Mouse (Mus musculus) liver, embryonic 14.5 days (tissue): ENCODE results near the gene Zmiz1. TPM values are rescaled to one million over a fixed set of nuclear protein-coding genes. Genes with fewer than 3 reads are reported as not detected.

Source experiments
- ATAC-seq: fragments of 200-750 bp; cut with Nextera tagmentation; 2 replicates; pipeline ENCODE4 v1.8.0; 2017; ENCODE audit warnings: moderate number of reproducible peaks, mild to moderate bottlenecking, moderate library complexity; ENCODE audit not compliant: insufficient read depth
- DNase-seq, 3 experiments: peaks; one replicate each; pipeline ENCODE4 v3.0.0-alpha.2; 2012 to 2013; ENCODE audit warnings: low read depth in 3 of 3, low spot score in 3 of 3
- H3K27ac ChIP-seq: fragments of 300-500 bp; sonication (generic); 2 replicates; pipeline ENCODE4 v1.5.1; 2014; ENCODE audit warnings: moderate library complexity, mild to moderate bottlenecking, control low read depth, inconsistent platforms
- H3K27me3 ChIP-seq: fragments of 300-500 bp; sonication (generic); 2 replicates; pipeline ENCODE4 v1.6.1; 2014; ENCODE audit warnings: mild to moderate bottlenecking, low read length, moderate library complexity; ENCODE audit not compliant: control insufficient read depth, insufficient read depth
- H3K36me3 ChIP-seq: fragments of 300-500 bp; sonication (generic); replicated peaks from 2 replicates; pipeline ENCODE4 v1.6.1; 2014; ENCODE audit warnings: low read depth; ENCODE audit not compliant: control insufficient read depth, insufficient read depth
- H3K4me1 ChIP-seq, 2 experiments: fragments of 200-500 bp in 1 of 2; fragments of 300-500 bp in 1 of 2; sonication (generic) in 1 of 2; replicated peaks; 2 replicates each; pipeline ENCODE4 v1.6.1; 2012 to 2014; ENCODE audit warnings: antibody characterized with exemption in 1 of 2, inconsistent platforms in 1 of 2, low read length in 1 of 2; ENCODE audit not compliant: control insufficient read depth in 2 of 2, insufficient read depth in 2 of 2
- H3K4me2 ChIP-seq: fragments of 300-500 bp; sonication (generic); 2 replicates; pipeline ENCODE4 v1.6.1; 2014; ENCODE audit warnings: low read depth, mild to moderate bottlenecking, control low read depth, moderate library complexity
- H3K4me3 ChIP-seq, 2 experiments: fragments of 200-500 bp in 1 of 2; fragments of 300-500 bp in 1 of 2; sonication (generic) in 1 of 2; 2 replicates each; pipeline ENCODE4 v1.5.1; 2012 to 2014; ENCODE audit warnings: low read depth in 2 of 2, low read length in 2 of 2, mild to moderate bottlenecking in 2 of 2, control low read depth in 1 of 2, inconsistent platforms in 1 of 2, moderate library complexity in 1 of 2; ENCODE audit not compliant: insufficient read depth in 1 of 2
- H3K9ac ChIP-seq: fragments of 300-500 bp; sonication (generic); replicated peaks from 2 replicates; pipeline ENCODE4 v1.6.1; 2014; ENCODE audit warnings: mild to moderate bottlenecking, control low read depth, moderate library complexity
- H3K9me3 ChIP-seq: fragments of 300-500 bp; sonication (generic); 2 replicates; pipeline ENCODE4 v1.6.1; 2016; ENCODE audit warnings: low read length, mixed read lengths; ENCODE audit not compliant: control insufficient read depth
- CTCF ChIP-seq: IDR thresholded peaks from 2 replicates; pipeline ENCODE4 v1.5.1; 2016; ENCODE audit warnings: antibody characterized with exemption, low read depth, control low read depth
- EP300 ChIP-seq: IDR thresholded peaks from 2 replicates; pipeline ENCODE4 v1.6.1; 2016; ENCODE audit warnings: antibody characterized with exemption, low read depth
- WGBS: fragments of 180-500 bp; shearing (Covaris S2); extraction: QIAGEN DNeasy Blood & Tissue Kit; methylation state at CpG from one replicate; pipeline ENCODE4 v1.1.7; 2014; ENCODE audit not compliant: insufficient replicate concordance; 5-methylcytosine and 5-hydroxymethylcytosine counted together
- polyA plus RNA-seq, 2 experiments: library from polyadenylated mRNA; depleted of rRNA in 1 of 2; stranded (reverse) in 1 of 2; unstranded in 1 of 2; fragments of >200 nt; fragmentation: Nextera tagmentation in 1 of 2; extraction: Ambion mirVana in 1 of 2; gene quantifications; 2 replicates each; pipeline versions ENCODE4 v1.2.1 to v1.2.3; 2012 to 2014

Zmiz1 gene
- polyA plus RNA-seq, 2 experiments: 3.4 to 4.0 TPM

DNA sequence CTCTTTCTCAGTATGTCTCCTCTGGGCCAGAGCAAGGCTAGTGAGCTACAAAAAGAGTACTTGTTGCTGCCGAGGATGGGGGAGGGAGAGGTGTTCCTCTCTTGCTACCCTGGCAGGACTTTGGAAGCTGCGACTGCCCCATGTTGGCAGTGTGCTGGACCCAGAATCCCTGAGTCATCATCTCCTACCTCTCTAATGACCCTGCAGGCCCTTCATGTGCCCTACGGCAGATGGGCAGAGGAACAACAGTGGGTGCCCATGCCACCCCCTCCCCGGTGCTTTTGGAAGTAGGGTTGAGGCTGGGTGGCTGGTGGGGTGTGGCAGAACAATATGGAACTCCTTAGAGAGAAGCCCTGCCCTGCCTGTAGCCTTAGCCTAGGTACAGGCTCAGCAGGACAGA lies 61.6 kb downstream of the Zmiz1 start:
- Histone ChIP-seq H3K9me3 (no peaks in the 10 kb centered on the region), H3K9ac (no peak overlapping the region), H3K36me3 (no peaks in the 10 kb centered on the region), H3K27ac (peak overlapping the region; percentile 37), H3K4me2 (no peak overlapping the region), H3K4me3 (no peak overlapping the region), H3K27me3 (no peaks in the 10 kb centered on the region), H3K4me1 (peaks cover 74 to 84% of the 10 kb centered on the region in 2 experiments)
- TF ChIP-seq CTCF: no peak
- TF ChIP-seq EP300: no peak
- WGBS: 71% methylated on average over 4 of the region's 4 CpGs
- no peak for DNase-seq
- ATAC-seq: no peak

DNA sequence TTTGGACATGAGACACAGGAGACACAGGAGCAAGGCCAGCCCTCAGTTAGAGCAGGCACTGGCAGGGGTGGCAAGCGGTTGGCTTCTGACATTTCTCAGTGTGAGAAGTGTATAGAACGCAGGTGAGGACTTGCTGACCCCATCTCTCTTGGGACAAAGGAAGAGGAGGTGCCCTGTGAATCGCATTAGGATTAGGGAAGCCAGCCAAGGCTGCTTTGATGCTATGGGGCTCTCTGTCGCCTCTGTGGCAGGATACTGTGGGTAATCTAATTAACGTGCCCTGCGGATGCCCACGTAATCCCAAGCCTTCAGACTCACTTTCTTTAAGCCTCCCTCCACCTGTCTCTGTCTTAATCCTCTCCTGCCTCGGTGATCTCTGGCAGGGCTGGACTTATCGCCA lies 62.0 kb downstream of the Zmiz1 start:
- H3K9me3 ChIP-seq: no peaks in the 10 kb centered on the region
- WGBS: 61% methylated on average over 9 of the region's 9 CpGs
- ATAC-seq (no peak), DNase-seq (no peak)
- no peak overlapping the region for H3K4me2 ChIP-seq
- peak overlapping the region; percentile 37 for H3K27ac ChIP-seq
- TF ChIP-seq EP300: no peak
- TF ChIP-seq CTCF: no peak
- H3K27me3 ChIP-seq: no peaks in the 10 kb centered on the region
- H3K4me1 ChIP-seq: peaks cover 76 to 85% of the 10 kb centered on the region in 2 experiments
- no peak overlapping the region for H3K9ac ChIP-seq
- no peaks in the 10 kb centered on the region for H3K36me3 ChIP-seq
- no peak overlapping the region for H3K4me3 ChIP-seq

DNA sequence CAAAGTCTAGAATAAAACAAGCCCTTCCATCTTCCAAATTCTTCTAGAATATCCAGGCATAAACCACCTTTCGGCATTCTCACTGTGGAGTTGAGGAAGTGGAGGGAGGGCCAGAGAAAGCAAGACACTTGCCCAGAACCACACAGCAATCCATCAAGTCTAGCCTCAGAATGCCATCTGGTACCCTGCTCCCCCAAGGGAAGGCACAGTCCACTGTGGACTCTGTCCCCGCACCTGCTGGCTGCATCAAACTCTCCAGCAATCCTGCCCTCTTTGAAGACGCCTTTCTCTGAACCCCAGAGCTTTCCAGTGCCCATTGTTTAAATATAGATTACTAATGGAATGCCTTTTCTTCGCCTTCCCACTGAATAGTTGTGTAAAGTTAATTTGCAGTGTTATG lies 62.5 kb downstream of the Zmiz1 start:
- Histone ChIP-seq H3K9me3 (no peaks in the 10 kb centered on the region), H3K4me1 (peaks cover 71 to 85% of the 10 kb centered on the region in 2 experiments), H3K4me3 (no peak overlapping the region), H3K27ac (peak overlapping the region; percentile 31), H3K27me3 (no peaks in the 10 kb centered on the region), H3K4me2 (no peak overlapping the region), H3K36me3 (no peaks in the 10 kb centered on the region), H3K9ac (no peak overlapping the region)
- WGBS: 78% methylated on average over 4 of the region's 4 CpGs
- TF ChIP-seq CTCF: no peak
- TF ChIP-seq EP300: no peak
- DNase-seq: no peak
- ATAC-seq: no peak

DNA sequence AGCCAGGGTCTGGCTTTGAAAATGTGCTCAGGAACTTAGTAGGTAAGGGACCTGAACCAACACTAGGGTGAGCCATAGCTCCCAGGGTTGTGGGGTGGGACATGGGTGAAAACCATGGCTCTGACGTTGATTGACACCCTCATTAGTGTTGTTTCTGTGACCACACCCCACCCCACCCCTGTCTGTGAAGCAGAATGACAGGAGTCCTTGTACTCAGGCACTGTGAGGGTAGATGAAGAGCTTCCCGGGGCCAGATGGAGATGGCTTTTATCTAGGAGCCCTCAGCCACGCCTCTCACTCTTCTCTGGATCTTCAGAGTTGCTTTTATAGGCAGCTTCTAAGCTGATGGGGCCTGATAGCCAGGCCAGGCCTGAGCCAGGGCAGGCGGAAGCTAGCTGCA lies 63.4 kb downstream of the Zmiz1 start:
- peak overlapping the region; percentile 59 for H3K9ac ChIP-seq
- peak overlapping the region; percentile 85 for H3K27ac ChIP-seq
- peak; percentile 83 for ATAC-seq
- no peaks in the 10 kb centered on the region for H3K9me3 ChIP-seq
- no peaks in the 10 kb centered on the region for H3K36me3 ChIP-seq
- 6% methylated on average over 4 of the region's 4 CpGs for WGBS
- peak overlapping the region; percentile 36 for H3K4me2 ChIP-seq
- no peaks in the 10 kb centered on the region for H3K27me3 ChIP-seq
- H3K4me3 ChIP-seq: no peak overlapping the region
- DNase-seq: peak; percentile 82 to 88 (median 83)
- TF ChIP-seq CTCF (peak; percentile 52), EP300 (peak; percentile 71)
- peaks cover 70 to 85% of the 10 kb centered on the region in 2 experiments for H3K4me1 ChIP-seq

DNA sequence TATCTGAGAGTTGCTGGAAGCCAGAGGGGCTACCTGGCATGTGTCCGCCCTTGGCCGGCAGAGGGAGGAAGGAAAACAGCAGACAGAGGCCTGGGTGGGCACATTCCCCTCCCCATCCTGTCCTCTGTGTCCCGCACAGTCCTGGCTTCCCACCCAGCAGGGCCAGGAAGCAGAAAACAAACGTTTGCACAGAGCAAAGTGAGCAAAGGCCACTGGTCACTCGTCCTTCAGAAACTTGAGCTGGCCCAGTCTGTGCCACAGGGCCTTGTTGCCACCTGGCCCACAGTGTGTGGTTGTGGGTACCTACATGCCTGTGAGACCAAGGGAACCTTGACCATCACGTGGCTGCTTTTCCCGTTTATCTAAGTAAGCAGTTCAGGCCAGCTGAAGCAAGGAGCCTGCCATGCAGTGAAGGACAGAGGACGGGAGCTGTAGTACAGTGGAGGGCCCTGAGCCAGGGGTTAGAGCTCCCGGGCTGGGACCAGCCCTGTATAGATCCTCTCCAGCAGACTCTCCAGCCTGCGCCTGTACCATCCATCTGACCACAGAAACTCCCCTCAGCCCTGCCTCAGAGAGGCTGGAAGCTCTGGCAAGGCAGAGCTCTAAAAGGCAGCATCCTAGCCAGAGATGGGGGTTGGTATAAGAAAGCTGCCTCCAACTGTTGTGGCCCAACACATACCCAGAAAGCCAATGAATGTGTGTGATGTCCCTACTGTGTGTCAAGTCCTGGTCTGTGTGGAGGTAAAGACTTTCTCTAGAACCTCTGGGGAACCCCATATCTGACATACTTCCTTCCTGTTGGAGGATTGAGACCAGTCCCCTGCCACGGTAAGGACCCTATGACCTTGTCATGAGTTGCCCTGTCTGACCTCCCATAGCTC lies 64.5 kb downstream of the Zmiz1 start:
- Histone ChIP-seq H3K4me1 (peaks cover 69 to 80% of the 10 kb centered on the region in 2 experiments), H3K9ac (peak overlapping the region; percentile 59), H3K4me2 (peak overlapping the region; percentile 36), H3K9me3 (no peaks in the 10 kb centered on the region), H3K27me3 (no peaks in the 10 kb centered on the region), H3K36me3 (no peaks in the 10 kb centered on the region), H3K4me3 (no peak overlapping the region), H3K27ac (peak overlapping the region; percentile 85)
- ATAC-seq (no peak), DNase-seq (no peak)
- 31% methylated on average over 11 of the region's 11 CpGs for WGBS
- TF ChIP-seq CTCF (no peak; the same call in 1 of the 2 replicates), EP300 (no peak)
